ENCODE assay signal across 9 mouse cellular contexts in genomic region chr9:77607840-77608239, GRCm38 (mm10). TPM values are rescaled to one million over a fixed set of nuclear protein-coding genes. Genes with fewer than 3 reads are reported as not detected.
A peak's percentile ranks its signal among the peaks of the same experiment; 100 is the strongest.
DNase-seq lines count a peak whose midpoint lies in the region; TF ChIP-seq lines count a peak whose summit lies in the region.
"Had no signal": no experiment of that assay in that cellular context is flagged by ENCODE, and none has a peak within 500 bp of the region (broad histone marks: within the 10 kb centered on the region; RNA-seq: fewer than 3 reads in every experiment).

No protein-coding gene starts in this region.

- no peaks in the 10 kb centered on the region for H3K36me3 ChIP-seq in MEL (ENCODE audit: control insufficient read depth in 1 of 2, insufficient read depth in 2 of 2, low read length in 2 of 2)
- H3K36me3 ChIP-seq: limb, embryonic 13.5 days had no signal

- no peaks in the 10 kb centered on the region for H3K79me2 ChIP-seq in MEL (ENCODE audit: control insufficient read depth, insufficient read depth, low read length, poor library complexity)

- peak; percentile 92 for TF ChIP-seq RAD21 in MEL (IDR thresholded peaks at IDR 0.05; ENCODE audit: low read depth, low read length)

- H3K4me1 ChIP-seq in MEL (ENCODE audit: control insufficient read depth in 1 of 2, insufficient read depth in 2 of 2, low read length in 2 of 2) = no peaks in the 10 kb centered on the region
- H3K4me1 ChIP-seq: limb, embryonic 13.5 days had no signal

- no peak for TF ChIP-seq EP300 in MEL (IDR thresholded peaks at IDR 0.05; ENCODE audit: low read depth in 1 of 2, low read length in 2 of 2)

- no peak overlapping the region for H3K27ac ChIP-seq in MEL (ENCODE audit: control insufficient read depth, low read depth, low read length)
- H3K27ac ChIP-seq: limb, embryonic 13.5 days had no signal

- TF ChIP-seq CTCF in MEL (IDR thresholded peaks at IDR 0.05 in 2 of 3, conservative IDR thresholded peaks at IDR 0.05 in 1 of 3; ENCODE audit: control insufficient read depth in 1 of 3, insufficient read depth in 1 of 3, low read depth in 2 of 3, low read length in 3 of 3, poor library complexity in 1 of 3, severe bottlenecking in 1 of 3) = peak; percentile 68 to 85 (median 84)

- TF ChIP-seq POLR2A in MEL (IDR thresholded peaks at IDR 0.05; ENCODE audit: control insufficient read depth in 1 of 2, insufficient read depth in 1 of 2, low read depth in 1 of 2, low read length in 2 of 2, poor library complexity in 1 of 2) = no peak

- intact Hi-C loops in gastrocnemius, postnatal 36 days (cut with DNase I) = no loop called here

- no peak overlapping the region for H3K9ac ChIP-seq in MEL (ENCODE audit: control insufficient read depth, low read depth, low read length, poor library complexity, severe bottlenecking)
- H3K9ac ChIP-seq: limb, embryonic 13.5 days had no signal

- DNase-seq in heart, postnatal 4 days = peak; percentile 44
- DNase-seq in heart, adult 8-10 months (ENCODE audit: low spot score) = no peak
- DNase-seq in 3T3-L1 (ENCODE audit: low read depth, low spot score) (peak; percentile 52), MEL (ENCODE audit: low read depth, low spot score) (peak; percentile 75)
- peak; percentile 32 for DNase-seq in embryo, embryonic 9.5 days (ENCODE audit: extremely low spot score)
- peak; percentile 24 to 29 for DNase-seq in lung, postnatal 4 days
- DNase-seq in thymus, postnatal 4 days = peak; percentile 80
- no peak for DNase-seq in gastrocnemius, postnatal 36 days

- no peak overlapping the region for H3K4me3 ChIP-seq in MEL (ENCODE audit: control insufficient read depth in 1 of 2, insufficient read depth in 1 of 2, low read depth in 2 of 2, low read length in 2 of 2)
- H3K4me3 ChIP-seq: limb, embryonic 13.5 days had no signal

- H3K27me3 ChIP-seq in MEL (ENCODE audit: control insufficient read depth in 1 of 2, insufficient read depth in 2 of 2, low read length in 2 of 2) = peaks cover 0 to 4% of the 10 kb centered on the region in 2 experiments
- H3K27me3 ChIP-seq: limb, embryonic 13.5 days had no signal

- no peaks in the 10 kb centered on the region for H3K9me3 ChIP-seq in MEL (replicated peaks; ENCODE audit: insufficient read depth, low read length)
- H3K9me3 ChIP-seq: limb, embryonic 13.5 days had no signal

TF ChIP-seq in MEL, 35 proteins besides CTCF, POLR2A, EP300 and RAD21:
- no peak for TF ChIP-seq GABPA (IDR thresholded peaks at IDR 0.05; ENCODE audit: low read depth, low read length)
- TF ChIP-seq ZC3H11A (IDR thresholded peaks at IDR 0.05; ENCODE audit: low read depth, low read length) = peak; percentile 72; the same call in 1 of the 2 replicates
- TF ChIP-seq NELFE (IDR thresholded peaks at IDR 0.05; ENCODE audit: low read depth, low read length) = no peak
- no peak for TF ChIP-seq MAFK (IDR thresholded peaks at IDR 0.05; ENCODE audit: borderline replicate concordance, low read depth, low read length)
- TF ChIP-seq RCOR1 (IDR thresholded peaks at IDR 0.05; ENCODE audit: low read depth, low read length) = no peak
- TF ChIP-seq MYB (IDR thresholded peaks at IDR 0.05; ENCODE audit: low read depth, low read length) = no peak
- TF ChIP-seq SMC3 (IDR thresholded peaks at IDR 0.05; ENCODE audit: low read depth, low read length) = peak; percentile 84
- TF ChIP-seq MAZ (IDR thresholded peaks at IDR 0.05; ENCODE audit: low read depth, low read length) = no peak
- TF ChIP-seq ZKSCAN1 (IDR thresholded peaks at IDR 0.05; ENCODE audit: low read depth, low read length) = no peak
- no peak for TF ChIP-seq MAX (IDR thresholded peaks at IDR 0.05; ENCODE audit: low read length)

RNA-seq across cellular contexts. Expression of gene Klhl31, which starts 28.5 kb away (rescaled TPM):
- 10 to 100 TPM; 94.8 to 96.7 TPM for total RNA-seq in heart, postnatal 4 days (2021)
- 100 to 1,000 TPM; 126 to 143 (median 134) TPM for total RNA-seq in heart, adult 8-10 months (2022)
- total RNA-seq in MEL (2012; rRNA removed) = not detected in 2 replicates
- polyA plus RNA-seq in MEL (2012; ENCODE audit: insufficient read depth in 1 of 2, insufficient read length in 2 of 2, low read depth in 1 of 2, low replicate concordance in 2 of 2, missing spikeins in 1 of 2) = not detected
- 100 to 1,000 TPM; 521 to 528 TPM for total RNA-seq in gastrocnemius, postnatal 36 days (2021)

Comparison
In these comparisons a context has a peak if more than half of its experiments do, and no peak if none do; other contexts are left out.
1. DNase-seq: peak in heart, postnatal 4 days (single experiment), 3T3-L1 (single experiment), MEL (single experiment), embryo, embryonic 9.5 days (single experiment), lung, postnatal 4 days (2 of 2) and thymus, postnatal 4 days (single experiment); none in heart, adult 8-10 months (single experiment) and gastrocnemius, postnatal 36 days (0 of 2).
2. RNA of gene Klhl31, which starts 28.5 kb away (total RNA-seq): 521 to 528 TPM in gastrocnemius, postnatal 36 days, 126 to 143 TPM in heart, adult 8-10 months and 94.8 to 96.7 TPM in heart, postnatal 4 days; not detected in MEL; every median in the first group is over 10 times any median in the second.